Mouse (Mus musculus) heart, embryonic 10.5 days (tissue): ENCODE results near the gene Mast4. TPM values are rescaled to one million over a fixed set of nuclear protein-coding genes. Genes with fewer than 3 reads are reported as not detected.

Experiments
- DNase-seq: peaks from one replicate; pipeline ENCODE4 v3.0.0-alpha.2; 2017; ENCODE audit warnings: low spot score
- H3K27ac ChIP-seq: fragments of 300-500 bp; sonication (generic); 2 replicates; pipeline ENCODE4 v1.5.1; 2016; ENCODE audit warnings: mild to moderate bottlenecking
- H3K27me3 ChIP-seq: fragments of 300-500 bp; sonication (generic); 2 replicates; pipeline ENCODE4 v1.6.1; 2016; ENCODE audit warnings: mild to moderate bottlenecking; ENCODE audit not compliant: poor library complexity, insufficient read depth, severe bottlenecking
- H3K36me3 ChIP-seq: fragments of 300-500 bp; sonication (generic); 2 replicates; pipeline ENCODE4 v1.6.1; 2016; ENCODE audit warnings: mild to moderate bottlenecking, moderate library complexity
- H3K4me1 ChIP-seq: fragments of 300-500 bp; sonication (generic); 2 replicates; pipeline ENCODE4 v1.6.1; 2016; ENCODE audit warnings: mild to moderate bottlenecking
- H3K4me3 ChIP-seq: fragments of 300-500 bp; sonication (generic); 2 replicates; pipeline ENCODE4 v1.5.1; 2016; ENCODE audit warnings: mild to moderate bottlenecking, moderate library complexity
- H3K9me3 ChIP-seq: fragments of 300-500 bp; sonication (generic); 2 replicates; pipeline ENCODE4 v1.6.1; 2016; ENCODE audit warnings: mild to moderate bottlenecking, moderate library complexity
- WGBS: fragments of 180-500 bp; shearing (Covaris S2); methylation state at CpG from one replicate; pipeline ENCODE4 v1.1.7; 2016; 5-methylcytosine and 5-hydroxymethylcytosine counted together
- polyA plus RNA-seq: library from polyadenylated mRNA; unstranded; fragments of >200 nt; fragmentation: Nextera tagmentation; extraction: Ambion mirVana; gene quantifications from 2 replicates; pipeline ENCODE4 v1.2.1, GENCODE M21; 2016

Mast4 gene
- polyA plus RNA-seq, 1 experiment from 2014 or later = 33.2 TPM

- H3K36me3 ChIP-seq = 0 out of 2 replicates have a peak, but pooled peaks cover 3% of the 10 kb centered on the region
Measured at GRCm38 (mm10) chr13:102886788-102887187, 447.5 kb downstream of the Mast4 start.

GRCm38 (mm10) chr13:102886147-102886546 is 448.1 kb downstream of the Mast4 start:
- H3K9me3 ChIP-seq = no peaks in the 10 kb centered on the region
- no peak for DNase-seq
- 0 out of 2 replicates have a peak, but pooled peaks cover 3% of the 10 kb centered on the region for H3K36me3 ChIP-seq
- no peaks in the 10 kb centered on the region for H3K27me3 ChIP-seq
- H3K4me3 ChIP-seq = no peak overlapping the region
- H3K4me1 ChIP-seq = peaks cover 5% of the 10 kb centered on the region
- WGBS = 85% methylated on average over 4 of the region's 4 CpGs
- H3K27ac ChIP-seq = no peak overlapping the region

More at GRCm38 (mm10) chr13:102886788-102887187, 447.5 kb downstream of the Mast4 start:
- no peak overlapping the region for H3K27ac ChIP-seq
- H3K9me3 ChIP-seq = no peaks in the 10 kb centered on the region
- 92% methylated on average over 8 of the region's 8 CpGs for WGBS
- H3K27me3 ChIP-seq = no peaks in the 10 kb centered on the region
- no peak for DNase-seq
- peaks cover 9% of the 10 kb centered on the region; the same call in 1 of the 2 replicates for H3K4me1 ChIP-seq
- H3K4me3 ChIP-seq = no peak overlapping the region

GRCm38 (mm10) chr13:102880381-102881076 is 453.8 kb downstream of the Mast4 start:
- Histone ChIP-seq H3K27me3 (no peaks in the 10 kb centered on the region), H3K36me3 (no peaks in the 10 kb centered on the region), H3K9me3 (no peaks in the 10 kb centered on the region), H3K4me1 (peaks cover 37% of the 10 kb centered on the region), H3K27ac (no peak overlapping the region), H3K4me3 (no peak overlapping the region)
- DNase-seq = peak; percentile 56
- 87% methylated on average over 7 of the region's 7 CpGs for WGBS

GRCm38 (mm10) chr13:102878631-102879030 is 455.7 kb downstream of the Mast4 start:
- H3K36me3 ChIP-seq = no peaks in the 10 kb centered on the region
- 22% methylated on average over 6 of the region's 6 CpGs for WGBS
- H3K4me3 ChIP-seq = no peak overlapping the region
- no peaks in the 10 kb centered on the region for H3K9me3 ChIP-seq
- H3K4me1 ChIP-seq = peaks cover 52% of the 10 kb centered on the region
- no peaks in the 10 kb centered on the region for H3K27me3 ChIP-seq
- peak; percentile 50 for DNase-seq
- peak overlapping the region; percentile 56 for H3K27ac ChIP-seq

GRCm38 (mm10) chr13:102877766-102878325 is 456.5 kb downstream of the Mast4 start:
- Histone ChIP-seq H3K4me1 (peaks cover 58% of the 10 kb centered on the region), H3K36me3 (no peaks in the 10 kb centered on the region), H3K4me3 (no peak overlapping the region), H3K9me3 (no peaks in the 10 kb centered on the region), H3K27me3 (no peaks in the 10 kb centered on the region), H3K27ac (peak overlapping the region; percentile 16; the same call in 1 of the 2 replicates)
- DNase-seq = peak; percentile 62
- WGBS = 82% methylated on average over 12 of the region's 12 CpGs

GRCm38 (mm10) chr13:102877154-102877553 is 457.1 kb downstream of the Mast4 start:
- H3K9me3 ChIP-seq = no peaks in the 10 kb centered on the region
- H3K4me1 ChIP-seq = peaks cover 58% of the 10 kb centered on the region
- H3K27ac ChIP-seq = no peak overlapping the region
- DNase-seq = peak; percentile 58
- WGBS = 72% methylated on average over 8 of the region's 8 CpGs
- no peaks in the 10 kb centered on the region for H3K27me3 ChIP-seq
- no peak overlapping the region for H3K4me3 ChIP-seq
- H3K36me3 ChIP-seq = no peaks in the 10 kb centered on the region

GRCm38 (mm10) chr13:102875520-102875919 is 458.8 kb downstream of the Mast4 start:
- Histone ChIP-seq H3K27me3 (no peaks in the 10 kb centered on the region), H3K27ac (0 out of 2 replicates have a peak overlapping the region, but pooled peaks have one; percentile 16), H3K36me3 (no peaks in the 10 kb centered on the region), H3K4me1 (peaks cover 57% of the 10 kb centered on the region), H3K4me3 (no peak overlapping the region), H3K9me3 (no peaks in the 10 kb centered on the region)
- DNase-seq = peak; percentile 68
- 76% methylated on average over 8 of the region's 8 CpGs for WGBS

GRCm38 (mm10) chr13:102875144-102875476 is 459.2 kb downstream of the Mast4 start:
- Histone ChIP-seq H3K4me1 (peaks cover 59% of the 10 kb centered on the region), H3K36me3 (no peaks in the 10 kb centered on the region), H3K27me3 (no peaks in the 10 kb centered on the region), H3K4me3 (no peak overlapping the region), H3K9me3 (no peaks in the 10 kb centered on the region), H3K27ac (peak overlapping the region; percentile 16; the same call in 1 of the 2 replicates)
- WGBS = 37% methylated on average over 3 of the region's 3 CpGs
- DNase-seq = no peak

GRCm38 (mm10) chr13:102874465-102875143 is 459.7 kb downstream of the Mast4 start:
- WGBS = 75% methylated on average over 14 of the region's 14 CpGs
- H3K4me3 ChIP-seq = no peak overlapping the region
- peak overlapping the region; percentile 16; the same call in 1 of the 2 replicates for H3K27ac ChIP-seq
- no peaks in the 10 kb centered on the region for H3K27me3 ChIP-seq
- DNase-seq = peak; percentile 64
- no peaks in the 10 kb centered on the region for H3K36me3 ChIP-seq
- H3K9me3 ChIP-seq = no peaks in the 10 kb centered on the region
- peaks cover 59% of the 10 kb centered on the region for H3K4me1 ChIP-seq

- Histone ChIP-seq H3K4me3 (no peak overlapping the region), H3K4me1 (peaks cover 52% of the 10 kb centered on the region), H3K27ac (peak overlapping the region; percentile 67), H3K36me3 (peaks cover 7% of the 10 kb centered on the region; the same call in 1 of the 2 replicates), H3K27me3 (no peaks in the 10 kb centered on the region), H3K9me3 (no peaks in the 10 kb centered on the region)
- 87% methylated on average over 5 of the region's 5 CpGs for WGBS
- no peak for DNase-seq
Measured at GRCm38 (mm10) chr13:102873412-102874016, 460.8 kb downstream of the Mast4 start.

- Histone ChIP-seq H3K27ac (no peak overlapping the region), H3K4me1 (peaks cover 39% of the 10 kb centered on the region)
- 73% methylated on average over 11 of the region's 11 CpGs for WGBS
Measured at GRCm38 (mm10) chr13:102871380-102872104, 462.8 kb downstream of the Mast4 start.

GRCm38 (mm10) chr13:102869541-102869940 is 464.8 kb downstream of the Mast4 start:
- Histone ChIP-seq H3K27ac (no peak overlapping the region), H3K9me3 (no peaks in the 10 kb centered on the region; the same call in 1 of the 2 replicates), H3K4me1 (peaks cover 43% of the 10 kb centered on the region), H3K27me3 (no peaks in the 10 kb centered on the region), H3K4me3 (no peak overlapping the region), H3K36me3 (peaks cover 17% of the 10 kb centered on the region; the same call in 1 of the 2 replicates)
- WGBS = 80% methylated on average over 4 of the region's 4 CpGs
- DNase-seq = no peak

More at GRCm38 (mm10) chr13:102871380-102872104, 462.8 kb downstream of the Mast4 start:
- no peaks in the 10 kb centered on the region; the same call in 1 of the 2 replicates for H3K9me3 ChIP-seq
- H3K36me3 ChIP-seq = peaks cover 17% of the 10 kb centered on the region; the same call in 1 of the 2 replicates
- DNase-seq = no peak
- H3K4me3 ChIP-seq = no peak overlapping the region
- no peaks in the 10 kb centered on the region for H3K27me3 ChIP-seq
